Mouse (Mus musculus) MEL (cell line): ENCODE data around the gene Gna11. TPM values are rescaled to one million over a fixed set of nuclear protein-coding genes. Genes with fewer than 3 reads are reported as not detected.

Experiments
- DNase-seq: peaks from one replicate; pipeline ENCODE4 v3.0.0; 2011; ENCODE audit warnings: low read depth, low spot score
- H3K27ac ChIP-seq: 2 replicates; pipeline ENCODE4 v1.5.1; 2012; ENCODE audit warnings: low read depth, mild to moderate bottlenecking, control low read depth, low read length, moderate library complexity; ENCODE audit not compliant: control insufficient read depth
- H3K27me3 ChIP-seq, 2 experiments: fragments of 150-350 bp in 1 of 2; sonication (generic) in 1 of 2; 2 replicates each; pipeline ENCODE4 v1.6.1; 2012; ENCODE audit warnings: low read length in 2 of 2, mild to moderate bottlenecking in 2 of 2, improper control_type of control experiment in 1 of 2, moderate library complexity in 1 of 2; ENCODE audit not compliant: insufficient read depth in 2 of 2, control insufficient read depth in 1 of 2
- H3K36me3 ChIP-seq, 2 experiments: 2 replicates each; pipeline ENCODE4 v1.6.1; 2012 to 2014; ENCODE audit warnings: low read length in 2 of 2, improper control_type of control experiment in 1 of 2, inconsistent platforms in 1 of 2, mild to moderate bottlenecking in 1 of 2; ENCODE audit not compliant: insufficient read depth in 2 of 2, control insufficient read depth in 1 of 2
- H3K4me1 ChIP-seq, 2 experiments: fragments of 150-350 bp in 1 of 2; sonication (generic) in 1 of 2; 2 replicates each; pipeline ENCODE4 v1.6.1; 2012; ENCODE audit warnings: low read length in 2 of 2, improper control_type of control experiment in 1 of 2, mild to moderate bottlenecking in 1 of 2; ENCODE audit not compliant: insufficient read depth in 2 of 2, control insufficient read depth in 1 of 2
- H3K4me3 ChIP-seq, 2 experiments: fragments of 150-350 bp in 1 of 2; sonication (generic) in 1 of 2; 2 replicates each; pipeline ENCODE4 v1.5.1; 2012; ENCODE audit warnings: low read depth in 2 of 2, low read length in 2 of 2, mild to moderate bottlenecking in 2 of 2, moderate library complexity in 2 of 2, control low read depth in 1 of 2, improper control_type of control experiment in 1 of 2; ENCODE audit not compliant: control insufficient read depth in 1 of 2, insufficient read depth in 1 of 2
- H3K79me2 ChIP-seq: 2 replicates; pipeline ENCODE4 v1.6.1; 2012; ENCODE audit warnings: mild to moderate bottlenecking, low read length, moderate library complexity; ENCODE audit not compliant: control insufficient read depth, poor library complexity, insufficient read depth
- H3K9ac ChIP-seq: 2 replicates; pipeline ENCODE4 v1.6.1; 2012; ENCODE audit warnings: low read depth, mild to moderate bottlenecking, control low read depth, low read length, moderate library complexity; ENCODE audit not compliant: control insufficient read depth, poor library complexity, severe bottlenecking
- H3K9me3 ChIP-seq: fragments of 150-350 bp; sonication (generic); replicated peaks from 2 replicates; pipeline ENCODE4 v1.6.1; 2012; ENCODE audit warnings: mild to moderate bottlenecking, low read length, improper control_type of control experiment, moderate library complexity; ENCODE audit not compliant: insufficient read depth
- CHD1 ChIP-seq: IDR thresholded peaks from 2 replicates; pipeline ENCODE4 v1.6.1; 2012; ENCODE audit warnings: low read depth, mild to moderate bottlenecking, inconsistent platforms, low read length, improper control_type of control experiment
- EP300 ChIP-seq, 2 experiments: IDR thresholded peaks; 2 replicates each; pipeline ENCODE4 v1.6.1; 2011; ENCODE audit warnings: improper control_type of control experiment in 2 of 2, low read length in 2 of 2, low read depth in 1 of 2, mild to moderate bottlenecking in 1 of 2
- ETS1 ChIP-seq: IDR thresholded peaks from 2 replicates; pipeline ENCODE4 v1.6.1; 2012; ENCODE audit warnings: low read depth, mild to moderate bottlenecking, inconsistent platforms, low read length, improper control_type of control experiment, moderate library complexity
- GABPA ChIP-seq: IDR thresholded peaks from 2 replicates; pipeline ENCODE4 v1.6.1; 2012; ENCODE audit warnings: low read depth, mild to moderate bottlenecking, inconsistent platforms, low read length, improper control_type of control experiment, moderate library complexity
- MAX ChIP-seq: IDR thresholded peaks from 2 replicates; pipeline ENCODE4 v1.6.1; 2011; ENCODE audit warnings: low read length, improper control_type of control experiment
- MEF2A ChIP-seq: IDR thresholded peaks from 2 replicates; pipeline ENCODE4 v1.6.1; 2014; ENCODE audit warnings: low read depth, mild to moderate bottlenecking, inconsistent platforms, low read length, improper control_type of control experiment; ENCODE audit not compliant: poor library complexity, insufficient replicate concordance, severe bottlenecking; ENCODE audit errors: extremely low read depth
- MXI1 ChIP-seq: IDR thresholded peaks from 2 replicates; pipeline ENCODE4 v1.6.1; 2011; ENCODE audit warnings: mild to moderate bottlenecking, low read depth, low read length, improper control_type of control experiment
- MYC ChIP-seq: IDR thresholded peaks from 2 replicates; pipeline ENCODE4 v1.6.1; 2011; ENCODE audit warnings: low read depth, mild to moderate bottlenecking, low read length, improper control_type of control experiment, moderate library complexity
- NELFE ChIP-seq: IDR thresholded peaks from 2 replicates; pipeline ENCODE4 v1.6.1; 2011; ENCODE audit warnings: low read depth, low read length, improper control_type of control experiment
- NRF1 ChIP-seq: IDR thresholded peaks from 2 replicates; pipeline ENCODE4 v1.6.1; 2014; ENCODE audit warnings: low read depth, mild to moderate bottlenecking, inconsistent platforms, low read length, improper control_type of control experiment, moderate library complexity; ENCODE audit not compliant: poor library complexity, insufficient read depth, severe bottlenecking
- POLR2A ChIP-seq, 2 experiments: IDR thresholded peaks; 2 replicates each; pipeline ENCODE4 v1.6.1; 2011 to 2012; ENCODE audit warnings: low read length in 2 of 2, mild to moderate bottlenecking in 2 of 2, control low read depth in 1 of 2, improper control_type of control experiment in 1 of 2, low read depth in 1 of 2, moderate library complexity in 1 of 2; ENCODE audit not compliant: control insufficient read depth in 1 of 2, insufficient read depth in 1 of 2, poor library complexity in 1 of 2
- POLR2AphosphoS2 ChIP-seq: IDR thresholded peaks from 2 replicates; pipeline ENCODE4 v1.6.1; 2011; ENCODE audit warnings: low read length, improper control_type of control experiment
- SMC3 ChIP-seq: IDR thresholded peaks from 2 replicates; pipeline ENCODE4 v1.6.1; 2011; ENCODE audit warnings: low read depth, low read length, improper control_type of control experiment
- TAL1 ChIP-seq: IDR thresholded peaks from 2 replicates; pipeline ENCODE4 v1.6.1; 2012; ENCODE audit warnings: mild to moderate bottlenecking, inconsistent platforms, low read length, moderate library complexity, mixed read lengths
- TBP ChIP-seq: IDR thresholded peaks from 2 replicates; pipeline ENCODE4 v1.8.0; 2011; ENCODE audit warnings: low read depth, low read length, improper control_type of control experiment
- USF2 ChIP-seq, 2 experiments: IDR thresholded peaks; 2 replicates each; pipeline ENCODE4 v1.6.1; 2011 to 2012; ENCODE audit warnings: improper control_type of control experiment in 2 of 2, low read length in 2 of 2, borderline replicate concordance in 1 of 2, inconsistent platforms in 1 of 2, low read depth in 1 of 2, mild to moderate bottlenecking in 1 of 2; ENCODE audit not compliant: insufficient read depth in 1 of 2
- ZMIZ1 ChIP-seq: IDR thresholded peaks from 2 replicates; pipeline ENCODE4 v1.6.1; 2012; ENCODE audit warnings: low read depth, mild to moderate bottlenecking, inconsistent platforms, low read length, improper control_type of control experiment, moderate library complexity
- ZNF384 ChIP-seq: IDR thresholded peaks from 2 replicates; pipeline ENCODE4 v1.6.1; 2012; ENCODE audit warnings: low read depth, mild to moderate bottlenecking, inconsistent platforms, low read length, improper control_type of control experiment
- polyA plus RNA-seq, 2 experiments: library from polyadenylated mRNA; stranded (reverse) in 1 of 2; unstranded in 1 of 2; fragments of >175 nt in 1 of 2; fragments of >200 nt in 1 of 2; gene quantifications; 2 replicates each; pipeline versions ENCODE4 v1.2.1 to v1.2.4; 2012; ENCODE audit warnings: low replicate concordance in 2 of 2, low read depth in 1 of 2; ENCODE audit not compliant: insufficient read length in 2 of 2, insufficient read depth in 1 of 2, missing spikeins in 1 of 2
- total RNA-seq: library from RNA; depleted of rRNA; stranded (reverse); fragments of 300-350 nt; gene quantifications from 2 replicates; pipeline ENCODE4 v1.2.3, GENCODE M21; 2012

The Gna11 gene
- total and polyA plus RNA-seq, 3 experiments: 14.1 to 18.4 TPM; not detected in 1

DNA sequence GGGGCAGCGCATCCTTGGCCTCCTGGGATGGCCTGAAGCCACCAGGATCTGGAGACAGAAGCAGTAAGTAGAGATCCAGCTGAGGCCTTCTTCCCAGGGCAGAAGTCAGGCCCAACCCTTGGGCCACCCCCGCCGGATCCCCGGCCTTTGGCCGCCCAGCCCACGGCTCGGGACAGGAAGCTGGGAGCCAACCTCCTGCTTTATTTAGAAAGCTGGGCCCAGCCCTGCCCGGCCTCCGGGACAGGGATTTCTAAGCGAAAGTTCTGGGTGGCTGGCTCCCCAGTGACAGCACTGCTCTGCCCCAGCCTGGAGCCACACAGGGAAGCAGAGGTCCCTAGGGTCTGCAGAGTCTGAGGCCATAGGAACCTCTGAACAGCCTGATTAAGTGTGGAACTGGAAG, 3.2 kb downstream of the Gna11 start:
- Histone ChIP-seq H3K4me1 (peaks cover 9 to 14% of the 10 kb centered on the region in 2 experiments), H3K27me3 (no peaks in the 10 kb centered on the region), H3K9ac (no peak overlapping the region), H3K79me2 (peaks cover 62% of the 10 kb centered on the region), H3K27ac (no peak overlapping the region), H3K36me3 (peaks cover 0 to 8% of the 10 kb centered on the region in 2 experiments; a peak in 3 of 4 replicates), H3K4me3 (no peak overlapping the region), H3K9me3 (no peaks in the 10 kb centered on the region)
- TF ChIP-seq MAX (no peak), CHD1 (no peak), NELFE (no peak), USF2 (IDR thresholded peaks at IDR 0.05; ENCODE audit: borderline replicate concordance in 1 of 2, insufficient read depth in 1 of 2, low read depth in 1 of 2, low read length in 2 of 2) (no peak), ZNF384 (no peak), MEF2A (no peak), TAL1 (no peak), ETS1 (no peak), POLR2A (IDR thresholded peaks at IDR 0.05; ENCODE audit: control insufficient read depth in 1 of 2, insufficient read depth in 1 of 2, low read depth in 1 of 2, low read length in 2 of 2, poor library complexity in 1 of 2) (no peak)
- no peak for DNase-seq

DNA sequence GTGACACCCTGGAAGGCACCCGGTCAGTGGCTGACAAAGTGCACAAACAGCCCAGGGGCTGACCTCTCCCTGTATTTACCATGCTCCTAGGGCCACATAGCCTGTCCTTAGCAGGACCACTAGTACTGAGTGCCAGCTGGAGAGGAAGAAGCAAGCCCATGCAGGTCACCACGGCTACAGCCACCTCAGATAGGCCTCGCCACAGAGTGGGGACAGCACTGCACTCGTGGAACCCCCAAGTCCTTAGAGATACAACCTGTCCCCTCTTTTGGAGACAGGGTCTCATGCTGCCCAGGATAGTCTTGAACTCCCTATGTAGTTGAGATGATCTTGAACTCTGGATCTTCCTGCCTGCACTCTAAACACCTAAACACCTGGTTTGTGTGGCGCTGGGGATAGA, 3.6 kb downstream of the Gna11 start:
- H3K27ac ChIP-seq: no peak overlapping the region
- TF ChIP-seq EP300 (IDR thresholded peaks at IDR 0.05; ENCODE audit: low read depth in 1 of 2, low read length in 2 of 2) (no peak), MYC (no peak), SMC3 (no peak), POLR2AphosphoS2 (no peak), GABPA (no peak), TBP (no peak), ETS1 (no peak), MXI1 (no peak), ZMIZ1 (no peak), ZNF384 (no peak), MAX (no peak), NRF1 (no peak), POLR2A (IDR thresholded peaks at IDR 0.05; ENCODE audit: control insufficient read depth in 1 of 2, insufficient read depth in 1 of 2, low read depth in 1 of 2, low read length in 2 of 2, poor library complexity in 1 of 2) (no peak), USF2 (IDR thresholded peaks at IDR 0.05; ENCODE audit: borderline replicate concordance in 1 of 2, insufficient read depth in 1 of 2, low read depth in 1 of 2, low read length in 2 of 2) (no peak), CHD1 (no peak)

More for the DNA sequence above, 3.6 kb downstream of the Gna11 start:
- no peak overlapping the region for H3K9ac ChIP-seq
- H3K4me3 ChIP-seq: no peak overlapping the region
- H3K4me1 ChIP-seq: peaks cover 6 to 10% of the 10 kb centered on the region in 2 experiments; a peak in 3 of 4 replicates
- H3K79me2 ChIP-seq: peaks cover 64% of the 10 kb centered on the region
- no peaks in the 10 kb centered on the region for H3K9me3 ChIP-seq
- peaks cover 0 to 5% of the 10 kb centered on the region in 2 experiments; a peak in 2 of 4 replicates for H3K36me3 ChIP-seq
- H3K27me3 ChIP-seq: no peaks in the 10 kb centered on the region
- DNase-seq: no peak
